Comparison of ENCODE assay signal across 18 mouse cellular contexts in the genomic region with DNA sequence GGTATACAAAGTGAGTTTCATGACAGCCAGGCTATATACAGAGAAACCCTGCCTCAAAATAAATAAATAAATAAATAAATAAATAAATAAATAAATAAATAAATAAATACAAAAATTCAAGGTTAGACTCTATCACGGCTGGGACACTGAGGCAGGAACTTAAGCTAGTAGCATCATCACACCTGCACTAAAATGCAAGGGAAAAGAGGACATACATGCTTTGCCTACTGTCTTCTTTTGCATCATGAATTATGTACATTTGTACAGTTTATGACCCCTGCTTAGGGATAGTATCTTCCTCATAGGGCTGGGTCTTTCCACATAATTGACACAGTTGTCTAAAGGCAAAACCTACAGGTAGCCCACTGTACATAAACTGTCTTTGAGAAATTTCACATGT.
"Had no signal": no experiment of that assay in that cellular context is flagged by ENCODE, and none has a peak within 500 bp of the region (broad histone marks: within the 10 kb centered on the region; RNA-seq: fewer than 3 reads in every experiment).

No protein-coding gene starts in this region.

- H3K4me3 ChIP-seq: lung, embryonic 15.5 days; megakaryocyte, embryonic 14.5 days; midbrain, embryonic 12.5 days; neural tube, embryonic 12.5 days; stomach, embryonic 15.5 days had no signal

- H3K36me3 ChIP-seq: lung, embryonic 15.5 days; midbrain, embryonic 12.5 days; neural tube, embryonic 12.5 days; stomach, embryonic 15.5 days had no signal

- H3K4me1 ChIP-seq: lung, embryonic 15.5 days; megakaryocyte, embryonic 14.5 days; midbrain, embryonic 12.5 days; neural tube, embryonic 12.5 days; stomach, embryonic 15.5 days had no signal

- H3K27me3 ChIP-seq: lung, embryonic 15.5 days; megakaryocyte, embryonic 14.5 days; midbrain, embryonic 12.5 days; neural tube, embryonic 12.5 days; stomach, embryonic 15.5 days had no signal

- ATAC-seq: liver, postnatal 0 days; lung, postnatal 0 days; midbrain, embryonic 16.5 days had no signal

- H3K9ac ChIP-seq: liver, postnatal 0 days; lung, embryonic 15.5 days; midbrain, embryonic 12.5 days; neural tube, embryonic 12.5 days; stomach, embryonic 15.5 days had no signal

- H3K27ac ChIP-seq: lung, embryonic 15.5 days; macrophage; midbrain, embryonic 12.5 days; neural tube, embryonic 12.5 days; stomach, embryonic 15.5 days; stomach, postnatal 0 days had no signal

- H3K9me3 ChIP-seq: lung, embryonic 15.5 days; midbrain, embryonic 12.5 days; neural tube, embryonic 12.5 days; stomach, embryonic 15.5 days had no signal

- DNase-seq: liver, postnatal 0 days; lung, adult 2 months; lung, postnatal 14 days; lung, postnatal 36 days; midbrain, embryonic 14.5 days; right cerebral cortex, postnatal 14 days; thymus, adult 2 months; thymus, postnatal 25 days; thymus, postnatal 4 days had no signal

- H3K4me2 ChIP-seq: lung, embryonic 15.5 days; midbrain, embryonic 12.5 days; neural tube, embryonic 12.5 days; stomach, embryonic 15.5 days had no signal
